Mouse (Mus musculus) large intestine, adult 2 months (tissue): ENCODE results near the gene Gm21425. TPM values are rescaled to one million over a fixed set of nuclear protein-coding genes. Genes with fewer than 3 reads are reported as not detected.
"Not testable (repeated sequence)": the region's sequence is repeated elsewhere in the genome, so short reads cannot be mapped to it uniquely, and the experiment has no call there.

Experiments used
- DNase-seq: peaks from one replicate; pipeline ENCODE4 v3.0.0-alpha.2; 2012; ENCODE audit warnings: low read depth, low spot score
- WGBS: fragments of 180-500 bp; shearing (Covaris S2); methylation state at CpG from one replicate; pipeline ENCODE4 v1.1.7; 2018; 5-methylcytosine and 5-hydroxymethylcytosine counted together
- polyA plus RNA-seq: library from polyadenylated mRNA; depleted of rRNA; stranded (reverse); fragments of >200 nt; gene quantifications from 2 replicates; pipeline ENCODE4 v1.2.3, GENCODE M21; 2012; rRNA removed

Gm21425 gene
- not detected in 2 replicates for polyA plus RNA-seq

DNA sequence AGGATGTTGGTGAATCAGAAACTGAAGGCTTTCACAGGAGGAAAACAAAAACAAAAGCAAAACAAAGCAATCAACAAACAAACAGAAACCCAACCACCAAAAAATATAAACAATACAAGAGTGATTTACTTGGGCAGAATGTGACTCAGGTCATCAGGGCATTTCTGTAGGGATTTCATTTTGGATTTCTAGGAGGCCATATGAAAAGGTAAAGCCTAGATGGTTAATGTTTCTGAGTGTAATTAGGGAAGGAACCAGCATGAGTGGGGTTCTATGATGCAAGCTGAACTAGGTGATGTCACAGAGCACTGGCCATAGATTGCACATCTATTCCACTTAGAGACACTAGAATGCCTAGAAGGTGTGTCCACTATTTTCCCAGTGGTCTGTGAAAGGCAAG is at the start of gene Gm21425:
Gene Gm21425, plus strand, starts transcription at position 301 of the 400 bp plus-strand sequence.
- DNase-seq: not testable (repeated sequence)

DNA sequence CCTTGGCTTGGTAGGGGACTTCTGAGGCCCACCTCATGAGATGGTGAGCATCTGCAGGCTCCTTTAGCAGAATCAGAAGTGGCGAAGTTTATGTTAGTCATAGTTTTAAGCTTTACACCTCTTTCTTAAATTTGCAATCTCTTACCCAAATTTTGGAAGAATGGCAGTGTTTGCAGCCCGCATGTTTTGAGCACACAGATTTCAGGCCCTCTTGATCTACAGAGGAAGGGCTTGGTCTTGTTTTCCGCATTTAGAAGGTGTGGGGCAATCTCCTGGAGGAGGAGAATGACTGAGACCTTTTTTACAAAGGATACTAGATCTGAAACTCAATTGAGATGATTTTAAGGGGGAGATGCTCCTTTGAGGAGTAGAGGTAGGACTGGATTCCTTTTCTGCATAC is 28.4 kb upstream of the Gm21425 start, which contains the start of gene Gm21891:
Gene Gm21891, minus strand, starts transcription at position 101 of the 400 bp plus-strand sequence.
- no CpG with 5 or more reads among the region's 3 CpGs for WGBS
- DNase-seq: not testable (repeated sequence)

Other genes starting within 250 kb of the Gm21425 start
- not detected in 2 replicates for gene Gm20807, start 119.1 kb upstream of the Gm21425 start, polyA plus RNA-seq
- not detected in 2 replicates for gene Gm21891, start 28.5 kb upstream of the Gm21425 start, polyA plus RNA-seq
- not detected in 2 replicates for gene Gm21828, start 62.0 kb downstream of the Gm21425 start, polyA plus RNA-seq
- not detected in 2 replicates for gene Gm21440, start 90.4 kb downstream of the Gm21425 start, polyA plus RNA-seq
- not detected in 2 replicates for gene Gm21454, start 90.5 kb downstream of the Gm21425 start, polyA plus RNA-seq
- gene Gm21725, start 187.1 kb downstream of the Gm21425 start, polyA plus RNA-seq: not detected in 2 replicates